Mouse (Mus musculus) cortical plate, adult 2 months (tissue): ENCODE measurements around the gene Tmsb15a. TPM values are rescaled to one million over a fixed set of nuclear protein-coding genes. Genes with fewer than 3 reads are reported as not detected.
"Not testable (repeated sequence)": the region's sequence is repeated elsewhere in the genome, so short reads cannot be mapped to it uniquely, and the experiment has no call there.

ENCODE experiments used
- H3K27ac ChIP-seq: fragments of 200-500 bp; 2 replicates; pipeline ENCODE4 v1.5.1; 2012; ENCODE audit warnings: low read length, control low read depth, inconsistent platforms; ENCODE audit not compliant: insufficient read depth
- H3K4me1 ChIP-seq: fragments of 200-500 bp; 2 replicates; pipeline ENCODE4 v1.6.1; 2011; ENCODE audit warnings: low read length; ENCODE audit not compliant: control insufficient read depth, insufficient read depth
- H3K4me3 ChIP-seq: fragments of 200-500 bp; 2 replicates; pipeline ENCODE4 v1.5.1; 2011; ENCODE audit warnings: mild to moderate bottlenecking, low read length, control low read depth; ENCODE audit not compliant: insufficient read depth
- CTCF ChIP-seq: fragments of 200-500 bp; IDR thresholded peaks from 2 replicates; pipeline ENCODE4 v1.5.1; 2011; ENCODE audit warnings: mild to moderate bottlenecking, control low read depth, low read length; ENCODE audit not compliant: insufficient read depth; ENCODE audit errors: extremely low read depth
- POLR2A ChIP-seq: fragments of 200-500 bp; IDR thresholded peaks from 2 replicates; pipeline ENCODE4 v1.6.1; 2011; ENCODE audit warnings: mild to moderate bottlenecking, low read length, control low read depth; ENCODE audit not compliant: insufficient read depth; ENCODE audit errors: extremely low read depth
- polyA plus RNA-seq: library from polyadenylated mRNA; depleted of rRNA; stranded (reverse); fragments of >200 nt; gene quantifications from 2 replicates; pipeline ENCODE4 v1.2.3, GENCODE M21; 2012; rRNA removed

Tmsb15a gene
- polyA plus RNA-seq: not detected in 2 replicates

DNA sequence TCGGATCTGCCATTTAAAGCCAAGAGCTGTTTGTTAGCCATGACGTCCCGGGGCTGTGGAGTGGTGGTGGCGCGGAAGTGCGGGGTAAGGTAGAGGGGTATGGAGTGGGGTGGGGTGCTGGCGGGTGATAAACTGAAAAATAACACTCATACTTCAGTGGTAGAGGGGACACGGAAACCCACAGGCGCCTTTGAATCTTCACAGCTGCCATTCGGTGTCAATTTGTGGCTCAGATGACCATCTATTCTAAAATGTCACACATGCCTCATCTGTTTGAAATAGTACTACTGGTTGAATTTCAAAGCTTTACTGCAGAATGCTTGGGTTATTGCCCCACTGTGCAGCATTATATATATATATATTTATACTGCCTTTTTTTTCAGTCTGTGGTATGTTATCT, at the start of gene Tmsb15a:
Tmsb15a (minus strand) TSS at position 101 of the 400 bp plus-strand sequence.
- H3K27ac ChIP-seq: no peak within 1 kb of the TSS
- H3K4me3 ChIP-seq: no peak within 1 kb of the TSS
- TF ChIP-seq CTCF: no peak
- no peak for TF ChIP-seq POLR2A
- no peaks in the 10 kb centered on the region for H3K4me1 ChIP-seq

DNA sequence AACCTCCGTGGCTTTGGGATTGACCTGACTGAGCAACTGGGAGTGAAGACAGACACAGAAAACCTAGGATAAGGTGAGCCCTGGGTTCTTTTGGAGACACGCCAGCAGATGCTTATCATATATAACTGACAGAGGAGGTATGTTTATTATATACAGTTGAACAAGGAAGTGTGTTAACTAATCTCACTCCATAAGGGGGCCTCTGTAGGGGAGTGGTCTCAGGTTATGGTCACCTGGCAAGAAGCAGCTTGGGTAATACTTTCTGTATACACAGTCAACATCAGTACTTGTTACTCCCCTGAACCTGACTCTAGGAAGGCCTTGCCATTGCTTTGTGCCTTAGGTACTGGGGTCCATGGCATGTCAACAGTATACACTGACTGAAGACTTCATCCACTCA, 43.5 kb upstream of the Tmsb15a start:
- no peaks in the 10 kb centered on the region for H3K4me1 ChIP-seq
- no peak overlapping the region for H3K4me3 ChIP-seq
- TF ChIP-seq POLR2A (no peak), CTCF (no peak)
- H3K27ac ChIP-seq: no peak overlapping the region

DNA sequence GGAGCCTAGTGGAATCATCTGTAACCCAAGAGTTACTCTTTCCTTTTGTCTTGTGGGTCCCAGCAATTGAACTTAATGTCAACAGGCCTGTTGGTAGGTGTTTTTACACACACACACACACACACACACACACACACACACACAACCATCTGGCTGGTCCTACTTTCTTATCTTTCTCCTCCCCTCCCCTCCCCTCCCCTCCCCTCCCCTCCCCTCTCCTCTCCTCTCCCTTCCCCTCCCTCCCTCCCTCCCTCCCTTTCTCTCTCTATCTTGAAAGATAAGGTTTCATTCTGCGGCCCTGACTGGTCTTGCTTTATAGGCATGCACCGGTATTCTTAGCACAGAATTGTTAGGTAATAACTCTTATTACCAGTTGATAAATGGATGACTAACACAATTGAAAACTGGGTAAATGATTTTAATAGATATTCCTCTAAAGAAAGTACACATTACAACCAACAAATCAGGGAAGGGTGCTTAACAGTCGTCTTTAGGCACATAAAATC, 43.0 kb upstream of the Tmsb15a start:
- Histone ChIP-seq H3K4me3 (no peak overlapping the region), H3K27ac (no peak overlapping the region), H3K4me1 (no peaks in the 10 kb centered on the region)
- no peak for TF ChIP-seq POLR2A
- TF ChIP-seq CTCF: no peak

DNA sequence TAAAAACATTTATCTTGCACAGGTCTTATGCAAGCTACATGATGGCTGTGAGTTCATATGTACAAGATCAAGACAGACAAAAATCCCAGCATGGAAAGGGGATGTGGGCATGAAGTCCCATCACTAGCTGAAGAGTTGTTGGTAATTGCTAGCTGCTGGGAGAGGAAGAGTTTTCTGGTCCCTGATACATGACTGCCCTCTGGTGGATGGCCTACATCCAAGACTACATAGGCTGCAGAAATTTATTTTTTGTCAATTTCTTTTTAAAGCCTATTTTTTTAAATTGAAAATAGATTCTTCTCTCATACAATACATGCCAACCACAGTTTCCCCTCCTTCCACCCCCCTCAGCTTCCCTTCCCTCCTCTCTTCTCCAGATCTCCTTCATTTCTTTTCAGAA, 36.6 kb upstream of the Tmsb15a start:
- TF ChIP-seq CTCF: peak; percentile 25; the same call in 1 of the 2 replicates
- TF ChIP-seq POLR2A: no peak
- Histone ChIP-seq H3K27ac (no peak overlapping the region), H3K4me3 (no peak overlapping the region), H3K4me1 (no peaks in the 10 kb centered on the region; the same call in 1 of the 2 replicates)

DNA sequence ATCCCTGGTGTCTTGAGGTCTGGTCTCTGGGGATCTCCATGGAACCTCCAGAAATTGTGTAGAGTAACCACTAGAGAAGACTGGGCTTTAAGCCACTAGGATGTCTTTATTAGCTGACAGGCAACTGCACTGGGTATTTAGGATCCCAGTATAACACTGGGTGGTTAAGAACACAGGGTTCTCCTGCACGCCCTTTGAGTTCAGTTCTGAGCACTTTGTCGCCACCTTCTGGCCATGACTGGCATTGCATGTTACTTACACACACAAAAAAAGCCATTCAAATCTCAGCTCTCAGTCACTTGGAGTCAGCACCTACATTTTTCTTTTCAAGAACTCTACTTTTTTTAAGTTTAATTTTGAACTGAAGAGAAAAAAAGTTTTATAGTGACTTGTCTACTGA, 27.8 kb upstream of the Tmsb15a start:
- TF ChIP-seq POLR2A (no peak), CTCF (peak; percentile 73)
- H3K27ac ChIP-seq: no peak overlapping the region

DNA sequence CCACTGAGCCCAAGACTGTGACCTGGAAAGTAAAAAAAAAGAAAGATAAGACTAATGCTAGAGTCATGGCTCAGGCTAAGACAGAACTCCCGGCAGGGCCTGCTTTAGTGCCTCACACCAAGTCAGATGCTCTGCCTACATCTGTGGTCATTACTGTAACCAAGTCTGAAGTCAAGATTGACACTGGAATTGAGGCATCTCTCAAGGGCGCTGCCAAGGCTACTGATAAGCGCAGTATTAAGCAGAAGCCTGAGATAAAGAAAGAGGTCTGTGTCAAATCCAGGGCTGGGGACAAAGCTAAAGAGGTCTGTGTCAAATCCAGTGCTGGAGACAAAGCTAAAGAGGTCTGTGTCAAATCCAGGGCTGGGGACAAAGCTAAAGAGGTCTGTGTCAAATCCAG, 20.3 kb upstream of the Tmsb15a start:
- not testable (repeated sequence) for H3K4me1 ChIP-seq, H3K4me3 ChIP-seq, H3K27ac ChIP-seq

More for the DNA sequence above, 27.8 kb upstream of the Tmsb15a start:
- Histone ChIP-seq H3K4me1 (no peaks in the 10 kb centered on the region), H3K4me3 (no peak overlapping the region)

DNA sequence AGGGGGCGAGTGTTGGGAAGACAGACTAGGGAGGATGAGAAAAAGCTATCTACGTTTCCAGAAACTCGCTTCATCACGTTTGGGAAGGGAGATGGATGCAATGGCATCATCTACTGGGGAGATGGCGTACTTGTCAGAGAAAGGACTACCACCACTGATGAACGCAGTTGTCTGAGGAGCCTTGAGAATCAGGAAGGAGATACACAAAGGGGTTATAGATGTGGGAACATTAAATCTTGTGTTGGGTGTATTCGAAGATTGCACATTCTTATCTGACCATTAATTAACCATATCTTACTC, 17.9 kb upstream of the Tmsb15a start:
- Histone ChIP-seq H3K27ac (peak overlapping the region; percentile 53; the same call in 1 of the 2 replicates), H3K4me1 (no peaks in the 10 kb centered on the region; the same call in 1 of the 2 replicates), H3K4me3 (peak overlapping the region; percentile 91)
- no peak for TF ChIP-seq CTCF
- no peak for TF ChIP-seq POLR2A

DNA sequence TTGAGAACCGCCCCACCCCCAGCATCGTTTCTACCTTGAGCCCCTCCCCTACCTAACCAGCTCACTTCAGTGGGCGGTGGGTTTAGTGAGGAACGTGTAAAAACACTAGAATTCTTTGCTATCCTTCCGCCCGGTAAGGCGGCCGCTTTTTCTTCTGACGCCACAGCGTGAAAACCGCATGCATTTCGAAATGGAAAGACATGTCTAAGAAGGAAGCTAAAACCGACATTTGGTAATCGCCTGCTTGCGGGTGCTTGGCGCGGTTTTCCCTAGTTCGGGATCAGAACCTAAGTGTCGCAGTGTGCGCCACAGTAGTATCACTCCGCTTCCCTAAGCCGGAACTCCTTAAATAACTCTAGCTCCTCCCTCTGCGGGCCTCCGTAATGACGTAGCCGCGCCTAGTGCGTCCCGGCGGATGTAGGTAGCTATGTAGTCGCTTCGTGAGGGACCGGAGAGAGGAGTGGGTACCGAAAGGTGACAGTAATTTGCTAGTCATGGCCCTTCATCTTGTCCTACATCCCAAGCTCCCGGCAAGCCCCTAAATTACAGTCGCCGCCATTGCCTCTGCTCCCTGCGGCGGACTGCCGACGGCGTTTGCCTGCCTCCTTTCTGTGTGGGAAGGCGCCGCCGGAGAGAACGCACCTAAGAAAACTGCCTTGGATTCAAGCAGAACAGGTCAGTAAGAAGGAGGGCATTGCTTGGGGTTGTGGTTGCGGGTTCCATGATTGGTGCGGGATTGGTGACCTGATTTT, 17.4 kb upstream of the Tmsb15a start, which contains the start of the genes Armcx5 and Gprasp1:
Armcx5 (plus strand) TSS at position 430 of the 752 bp plus-strand sequence.
Gprasp1 (plus strand) TSS at position 430 of the 752 bp plus-strand sequence.
- Histone ChIP-seq H3K4me3 (peak within 1 kb of the TSS; percentile 91), H3K4me1 (no peaks in the 10 kb centered on the region; the same call in 1 of the 2 replicates), H3K27ac (peak within 1 kb of the TSS; percentile 87)
- TF ChIP-seq POLR2A: peak; percentile 90
- TF ChIP-seq CTCF: no peak

DNA sequence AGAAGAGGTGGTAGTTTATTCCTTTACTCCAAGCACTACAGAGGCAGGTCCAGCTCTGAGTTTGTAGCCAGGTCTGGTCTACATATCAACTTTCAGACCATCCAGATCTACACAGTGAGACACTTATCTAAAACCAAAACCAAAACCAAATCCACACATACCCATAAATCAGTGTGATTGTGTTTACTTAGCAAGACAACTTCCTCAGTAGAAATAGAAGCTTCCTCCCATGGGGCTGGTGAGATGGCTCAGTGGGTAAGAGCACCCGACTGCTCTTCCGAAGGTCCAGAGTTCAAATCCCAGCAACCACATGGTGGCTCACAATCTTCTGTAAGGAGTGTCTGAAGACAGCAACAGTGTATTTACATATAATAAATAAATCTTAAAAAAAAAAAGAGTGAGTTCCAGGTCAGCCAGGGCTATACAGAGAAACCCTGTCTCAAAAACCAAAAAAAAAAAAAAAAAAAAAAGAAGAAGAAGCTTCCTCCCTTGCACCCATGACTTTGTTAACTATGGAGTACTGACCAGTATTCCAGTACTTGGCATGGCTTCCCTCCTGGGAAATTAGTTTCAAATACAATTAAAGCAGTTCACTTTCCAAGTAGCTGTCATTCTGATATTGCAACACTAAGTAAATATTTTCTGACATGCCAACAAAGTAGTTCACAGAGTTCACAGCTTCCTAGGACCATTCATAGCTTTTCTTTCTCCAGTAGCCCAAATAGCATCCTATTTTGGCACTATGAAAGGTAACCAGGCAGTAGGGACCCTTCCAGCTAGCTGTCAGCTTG, 13.9 kb upstream of the Tmsb15a start:
- H3K4me1 ChIP-seq: no peaks in the 10 kb centered on the region; the same call in 1 of the 2 replicates
- TF ChIP-seq CTCF (no peak), POLR2A (no peak)
- no peak overlapping the region for H3K4me3 ChIP-seq
- no peak overlapping the region for H3K27ac ChIP-seq
